Mouse (Mus musculus) myocyte (in vitro differentiated cells): Measurements from ENCODE around the gene H2afy2. TPM values are rescaled to one million over a fixed set of nuclear protein-coding genes. Genes with fewer than 3 reads are reported as not detected.
A peak's percentile ranks its signal among the peaks of the same experiment; 100 is the strongest.

ENCODE experiments used
- H3K27me3 ChIP-seq: one replicate; pipeline ENCODE4 v1.6.1; 2011; ENCODE audit not compliant: control insufficient read depth, insufficient read depth, insufficient read length
- H3K36me3 ChIP-seq: one replicate; pipeline ENCODE4 v1.6.1; 2011; ENCODE audit not compliant: control insufficient read depth, insufficient read depth
- H3K4me2 ChIP-seq: one replicate; pipeline ENCODE4 v1.6.1; 2011; ENCODE audit warnings: low read depth, control low read depth
- H3K4me3 ChIP-seq: one replicate; pipeline ENCODE4 v1.5.1; 2011; ENCODE audit warnings: mild to moderate bottlenecking, control low read depth, moderate library complexity
- H3K79me2 ChIP-seq: one replicate; pipeline ENCODE4 v1.6.1; 2011; ENCODE audit not compliant: control insufficient read depth, insufficient read depth
- H3ac ChIP-seq: one replicate; pipeline ENCODE4 v1.6.1; 2011; ENCODE audit not compliant: control insufficient read depth, insufficient read length
- CEBPB ChIP-seq: IDR thresholded peaks from 2 replicates; pipeline ENCODE4 v1.6.1; 2011; ENCODE audit warnings: mild to moderate bottlenecking, moderate library complexity; ENCODE audit not compliant: poor library complexity, insufficient read depth, severe bottlenecking
- E2F4 ChIP-seq: IDR thresholded peaks from one replicate; pipeline ENCODE4 v1.6.1; 2011; ENCODE audit warnings: mild to moderate bottlenecking, control low read depth, moderate library complexity; ENCODE audit not compliant: insufficient read depth
- MAX ChIP-seq: IDR thresholded peaks from one replicate; pipeline ENCODE4 v1.6.1; 2011; ENCODE audit warnings: low read depth, mild to moderate bottlenecking, control low read depth
- MYOD1 ChIP-seq, 3 experiments: IDR thresholded peaks; one replicate each; pipeline ENCODE4 v1.6.1; 2011; ENCODE audit warnings: control low read depth in 2 of 3, low read depth in 2 of 3, mild to moderate bottlenecking in 2 of 3, moderate library complexity in 1 of 3; ENCODE audit not compliant: insufficient read length in 2 of 3, control insufficient read depth in 1 of 3
- MYOG ChIP-seq, 3 experiments: IDR thresholded peaks; one replicate each; pipeline ENCODE4 v1.6.1; 2011; ENCODE audit warnings: control low read depth in 2 of 3, low read depth in 2 of 3, mild to moderate bottlenecking in 2 of 3; ENCODE audit not compliant: insufficient read length in 2 of 3, control insufficient read depth in 1 of 3, insufficient read depth in 1 of 3
- POLR2A ChIP-seq: IDR thresholded peaks from one replicate; pipeline ENCODE4 v1.6.1; 2011; ENCODE audit warnings: low read depth, mild to moderate bottlenecking, control low read depth, moderate library complexity; ENCODE audit not compliant: insufficient read length
- POLR2AphosphoS2 ChIP-seq: IDR thresholded peaks from one replicate; pipeline ENCODE4 v1.6.1; 2011; ENCODE audit warnings: low read depth, control low read depth; ENCODE audit not compliant: insufficient read length
- REST ChIP-seq: IDR thresholded peaks from one replicate; pipeline ENCODE4 v1.6.1; 2011; ENCODE audit warnings: mild to moderate bottlenecking, control low read depth, moderate library complexity; ENCODE audit not compliant: insufficient read depth, insufficient read length
- SRF ChIP-seq: IDR thresholded peaks from one replicate; pipeline ENCODE4 v1.6.1; 2011; ENCODE audit warnings: low read depth; ENCODE audit not compliant: control insufficient read depth, insufficient read length
- TCF12 ChIP-seq: IDR thresholded peaks from one replicate; pipeline ENCODE4 v1.6.1; 2011; ENCODE audit warnings: mild to moderate bottlenecking, control low read depth; ENCODE audit not compliant: poor library complexity, insufficient read depth, severe bottlenecking
- TCF3 ChIP-seq: IDR thresholded peaks from one replicate; pipeline ENCODE4 v1.6.1; 2011; ENCODE audit warnings: low read depth, control low read depth; ENCODE audit not compliant: insufficient read length
- USF1 ChIP-seq: IDR thresholded peaks from one replicate; pipeline ENCODE4 v1.6.1; 2011; ENCODE audit warnings: low read depth, mild to moderate bottlenecking, control low read depth, moderate library complexity
- polyA plus RNA-seq: library from polyadenylated mRNA; unstranded; fragments of >200 nt; fragmentation: generic; extraction: Trizol; gene quantifications from one replicate; pipeline ENCODE4 v1.2.1, GENCODE M21; 2012; ENCODE audit warnings: missing spikeins

H2afy2 gene
- polyA plus RNA-seq, 1 experiment: 4.5 TPM

DNA sequence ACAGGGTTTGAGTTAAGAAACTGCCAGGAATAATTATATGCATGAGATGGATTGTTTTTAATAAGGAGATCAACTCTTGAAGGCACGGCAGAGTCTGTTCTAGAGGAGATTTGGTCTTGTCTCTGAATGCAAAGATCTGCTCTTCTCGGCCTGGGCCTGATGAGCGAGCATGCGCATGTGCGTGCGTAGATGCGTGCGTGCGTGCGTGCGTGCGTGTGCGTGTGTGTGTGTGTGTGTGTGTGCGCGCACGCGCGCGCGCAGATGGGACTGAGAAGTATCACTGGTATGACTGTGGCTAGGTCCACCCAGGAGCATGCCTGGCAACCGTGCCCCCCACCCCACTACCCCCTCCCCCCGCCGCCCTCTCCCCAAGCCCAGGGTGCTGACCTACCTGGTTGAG, 30.9 kb downstream of the H2afy2 start:
- Histone ChIP-seq H3K4me2 (no peak overlapping the region), H3K4me3 (no peak overlapping the region), H3K79me2 (no peaks in the 10 kb centered on the region), H3K36me3 (no peaks in the 10 kb centered on the region), H3K27me3 (no peaks in the 10 kb centered on the region), H3ac (no peak overlapping the region)
- no peak for TF ChIP-seq USF1

- Histone ChIP-seq H3K27me3 (no peaks in the 10 kb centered on the region), H3K79me2 (no peaks in the 10 kb centered on the region), H3K36me3 (no peaks in the 10 kb centered on the region), H3K4me3 (no peak overlapping the region), H3K4me2 (no peak overlapping the region), H3ac (no peak overlapping the region)
- TF ChIP-seq TCF3: no peak
- TF ChIP-seq MAX: no peak
- TF ChIP-seq E2F4: no peak
- no peak for TF ChIP-seq MYOD1 (IDR thresholded peaks at IDR 0.05; ENCODE audit: control insufficient read depth in 1 of 3, insufficient read length in 2 of 3, low read depth in 2 of 3)
- TF ChIP-seq POLR2AphosphoS2: no peak
- no peak for TF ChIP-seq SRF
- no peak for TF ChIP-seq REST
- TF ChIP-seq MYOG (IDR thresholded peaks at IDR 0.05; ENCODE audit: control insufficient read depth in 1 of 3, insufficient read depth in 1 of 3, insufficient read length in 2 of 3, low read depth in 2 of 3): no peak
- no peak for TF ChIP-seq USF1
- TF ChIP-seq POLR2A: no peak
- TF ChIP-seq TCF12: no peak
- TF ChIP-seq CEBPB: no peak
Measured at GRCm38 (mm10) chr10:61751534-61752219, 32.3 kb downstream of the H2afy2 start.

DNA sequence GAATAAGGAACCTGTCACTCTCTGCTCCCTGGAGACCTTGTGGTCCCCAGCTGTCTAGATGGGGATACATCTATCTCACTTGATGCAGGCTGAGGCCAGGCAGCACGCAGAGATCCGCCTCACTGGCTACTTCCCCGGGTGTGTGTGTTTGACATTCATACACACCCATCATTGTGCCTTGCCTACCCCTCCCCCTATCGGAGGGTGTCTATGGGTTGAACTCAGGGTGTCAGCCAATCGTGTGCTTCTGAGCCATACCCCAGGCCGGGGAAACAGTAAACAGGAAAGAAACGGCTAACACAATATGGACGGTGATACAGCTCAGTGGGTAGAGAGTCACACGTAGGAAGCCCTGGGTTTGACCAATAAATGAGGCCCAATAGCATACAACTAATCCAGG, 33.9 kb downstream of the H2afy2 start:
- no peak for TF ChIP-seq SRF
- TF ChIP-seq POLR2AphosphoS2: no peak
- TF ChIP-seq CEBPB: no peak
- TF ChIP-seq E2F4: no peak
- TF ChIP-seq MAX: no peak
- no peak for TF ChIP-seq USF1
- TF ChIP-seq MYOG (IDR thresholded peaks at IDR 0.05; ENCODE audit: control insufficient read depth in 1 of 3, insufficient read depth in 1 of 3, insufficient read length in 2 of 3, low read depth in 2 of 3): no peak
- no peaks in the 10 kb centered on the region for H3K27me3 ChIP-seq
- H3ac ChIP-seq: no peak overlapping the region
- no peaks in the 10 kb centered on the region for H3K79me2 ChIP-seq
- H3K4me3 ChIP-seq: no peak overlapping the region
- H3K36me3 ChIP-seq: no peaks in the 10 kb centered on the region
- no peak overlapping the region for H3K4me2 ChIP-seq

GRCm38 (mm10) chr10:61747302-61747701, 36.6 kb downstream of the H2afy2 start:
- Histone ChIP-seq H3K36me3 (no peaks in the 10 kb centered on the region), H3K4me3 (no peak overlapping the region), H3K79me2 (no peaks in the 10 kb centered on the region), H3K4me2 (no peak overlapping the region), H3K27me3 (no peaks in the 10 kb centered on the region), H3ac (no peak overlapping the region)
- TF ChIP-seq SRF: no peak
- no peak for TF ChIP-seq USF1
- TF ChIP-seq MAX: no peak
- no peak for TF ChIP-seq POLR2AphosphoS2
- TF ChIP-seq MYOD1 (IDR thresholded peaks at IDR 0.05; ENCODE audit: control insufficient read depth in 1 of 3, insufficient read length in 2 of 3, low read depth in 2 of 3): peak in 2 of 3 experiments; percentile 91 to 97
- TF ChIP-seq POLR2A: no peak
- TF ChIP-seq REST: no peak
- no peak for TF ChIP-seq CEBPB
- peak; percentile 23 to 97 (median 97) for TF ChIP-seq MYOG (IDR thresholded peaks at IDR 0.05; ENCODE audit: control insufficient read depth in 1 of 3, insufficient read depth in 1 of 3, insufficient read length in 2 of 3, low read depth in 2 of 3)
- no peak for TF ChIP-seq E2F4
- TF ChIP-seq TCF12: peak; percentile 39
- TF ChIP-seq TCF3: peak; percentile 97

GRCm38 (mm10) chr10:61745133-61745532, 38.8 kb downstream of the H2afy2 start:
- Histone ChIP-seq H3K4me2 (no peak overlapping the region), H3K4me3 (no peak overlapping the region), H3ac (no peak overlapping the region), H3K27me3 (no peaks in the 10 kb centered on the region), H3K79me2 (no peaks in the 10 kb centered on the region), H3K36me3 (no peaks in the 10 kb centered on the region)
- TF ChIP-seq POLR2A: no peak
- no peak for TF ChIP-seq E2F4

DNA sequence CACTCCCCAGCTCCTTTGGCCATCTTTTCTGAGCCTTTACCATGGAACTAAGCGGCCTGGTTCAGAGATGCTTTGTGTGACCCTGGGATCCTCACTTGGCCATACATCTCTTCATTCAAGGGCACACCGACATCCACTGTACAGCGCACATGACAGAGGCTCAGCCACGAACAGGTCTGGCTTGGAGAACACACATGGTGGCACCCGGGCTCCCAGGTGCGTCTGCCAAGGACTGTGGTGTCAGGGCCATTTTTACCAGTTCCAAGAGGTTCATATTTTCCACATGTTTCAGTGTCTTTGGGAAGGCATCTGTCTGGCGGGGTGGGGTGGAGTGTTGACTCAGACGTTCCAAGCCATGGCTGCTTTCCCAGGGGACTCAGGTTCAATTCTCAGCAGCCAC, 41.6 kb downstream of the H2afy2 start:
- H3K4me3 ChIP-seq: no peak overlapping the region
- no peak overlapping the region for H3ac ChIP-seq
- no peaks in the 10 kb centered on the region for H3K27me3 ChIP-seq
- no peak overlapping the region for H3K4me2 ChIP-seq
- H3K79me2 ChIP-seq: no peaks in the 10 kb centered on the region
- H3K36me3 ChIP-seq: no peaks in the 10 kb centered on the region
- no peak for TF ChIP-seq MYOD1 (IDR thresholded peaks at IDR 0.05; ENCODE audit: control insufficient read depth in 1 of 3, insufficient read length in 2 of 3, low read depth in 2 of 3)
- no peak for TF ChIP-seq CEBPB
- TF ChIP-seq TCF12: no peak
- TF ChIP-seq MYOG (IDR thresholded peaks at IDR 0.05; ENCODE audit: control insufficient read depth in 1 of 3, insufficient read depth in 1 of 3, insufficient read length in 2 of 3, low read depth in 2 of 3): no peak
- TF ChIP-seq USF1: no peak
- no peak for TF ChIP-seq POLR2A
